Mouse (Mus musculus): ENCODE data around the gene Timp4. TPM values are rescaled to one million over a fixed set of nuclear protein-coding genes. Genes with fewer than 3 reads are reported as not detected.

Gene Timp4
- total and polyA plus RNA-seq, 3 experiments, result not detected

DNA sequence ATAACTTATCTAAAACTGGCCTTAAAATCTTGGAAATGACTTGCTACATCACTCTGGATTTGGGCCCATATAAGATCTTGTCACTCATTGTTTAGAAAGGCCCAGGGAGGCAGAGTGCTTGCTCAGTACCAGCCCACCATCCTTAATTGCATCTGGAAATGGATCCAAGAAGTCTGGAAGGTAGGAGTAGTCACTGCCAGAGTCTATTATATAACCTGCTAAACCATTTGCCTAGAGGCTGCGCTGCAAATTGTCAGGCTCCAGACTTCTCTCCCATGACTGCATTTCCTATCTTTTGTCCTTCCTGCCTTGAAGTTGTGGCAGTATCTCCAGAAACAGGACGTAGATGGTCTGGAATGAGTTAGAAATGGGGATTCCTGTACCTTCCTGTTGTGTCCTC lies 41.8 kb downstream of the Timp4 start:
- no peaks in the 10 kb centered on the region for H3K4me1 ChIP-seq (ENCODE audit: control insufficient read depth in 1 of 2, insufficient read depth in 2 of 2, low read length in 2 of 2)
- H3K36me3 ChIP-seq (ENCODE audit: control insufficient read depth in 1 of 2, insufficient read depth in 2 of 2, low read length in 2 of 2), result no peaks in the 10 kb centered on the region
- H3K9me3 ChIP-seq (replicated peaks; ENCODE audit: insufficient read depth, low read length), result no peaks in the 10 kb centered on the region
- TF ChIP-seq ELF1 (IDR thresholded peaks at IDR 0.05; ENCODE audit: low read depth, low read length) (no peak), JUND (IDR thresholded peaks at IDR 0.05; ENCODE audit: low read depth, low read length) (no peak), TBP (IDR thresholded peaks at IDR 0.05; ENCODE audit: low read depth, low read length) (no peak), NELFE (IDR thresholded peaks at IDR 0.05; ENCODE audit: low read depth, low read length) (no peak), MAX (IDR thresholded peaks at IDR 0.05; ENCODE audit: low read length) (no peak), BHLHE40 (IDR thresholded peaks at IDR 0.05; ENCODE audit: borderline replicate concordance, low read depth, low read length) (no peak), CHD2 (IDR thresholded peaks at IDR 0.05; ENCODE audit: low read length) (no peak), MYC (IDR thresholded peaks at IDR 0.05; ENCODE audit: low read depth, low read length) (no peak), POLR2A (IDR thresholded peaks at IDR 0.05; ENCODE audit: control insufficient read depth in 1 of 2, insufficient read depth in 1 of 2, low read depth in 1 of 2, low read length in 2 of 2, poor library complexity in 1 of 2) (no peak), ZKSCAN1 (IDR thresholded peaks at IDR 0.05; ENCODE audit: low read depth, low read length) (no peak), EP300 (IDR thresholded peaks at IDR 0.05; ENCODE audit: low read depth in 1 of 2, low read length in 2 of 2) (no peak), E2F4 (IDR thresholded peaks at IDR 0.05; ENCODE audit: borderline replicate concordance, low read depth, low read length) (no peak), MAFK (IDR thresholded peaks at IDR 0.05; ENCODE audit: borderline replicate concordance, low read depth, low read length) (no peak), ZNF384 (IDR thresholded peaks at IDR 0.05; ENCODE audit: low read depth, low read length) (no peak), ZC3H11A (IDR thresholded peaks at IDR 0.05; ENCODE audit: low read depth, low read length) (no peak)
- no peaks in the 10 kb centered on the region for H3K79me2 ChIP-seq (ENCODE audit: control insufficient read depth, insufficient read depth, low read length, poor library complexity)
- H3K27ac ChIP-seq (ENCODE audit: control insufficient read depth, low read depth, low read length), result no peak overlapping the region
- H3K9ac ChIP-seq (ENCODE audit: control insufficient read depth, low read depth, low read length, poor library complexity, severe bottlenecking), result no peak overlapping the region
- peaks cover 0 to 4% of the 10 kb centered on the region in 2 experiments; a peak in 3 of 4 replicates for H3K27me3 ChIP-seq (ENCODE audit: control insufficient read depth in 1 of 2, insufficient read depth in 2 of 2, low read length in 2 of 2)
- no peak for DNase-seq (ENCODE audit: low read depth, low spot score)
- H3K4me3 ChIP-seq (ENCODE audit: control insufficient read depth in 1 of 2, insufficient read depth in 1 of 2, low read depth in 2 of 2, low read length in 2 of 2), result no peak overlapping the region

- H3K27me3 ChIP-seq (ENCODE audit: control insufficient read depth in 1 of 2, insufficient read depth in 2 of 2, low read length in 2 of 2), result no peaks in the 10 kb centered on the region; a peak in 2 of 4 replicates
- no peaks in the 10 kb centered on the region for H3K9me3 ChIP-seq (replicated peaks; ENCODE audit: insufficient read depth, low read length)
- TF ChIP-seq RAD21 (IDR thresholded peaks at IDR 0.05; ENCODE audit: low read depth, low read length) (peak; percentile 4), CTCF (IDR thresholded peaks at IDR 0.05 in 2 of 3, conservative IDR thresholded peaks at IDR 0.05 in 1 of 3; ENCODE audit: control insufficient read depth in 1 of 3, insufficient read depth in 1 of 3, low read depth in 2 of 3, low read length in 3 of 3, poor library complexity in 1 of 3, severe bottlenecking in 1 of 3) (peak in 2 of 3 experiments; percentile 35 to 40; a peak in 3 of 6 replicates), UBTF (IDR thresholded peaks at IDR 0.05; ENCODE audit: borderline replicate concordance, insufficient read depth, low read depth, low read length) (no peak)
- no peaks in the 10 kb centered on the region for H3K79me2 ChIP-seq (ENCODE audit: control insufficient read depth, insufficient read depth, low read length, poor library complexity)
- peak; percentile 41 for DNase-seq (ENCODE audit: low read depth, low spot score)
- no peak overlapping the region for H3K4me3 ChIP-seq (ENCODE audit: control insufficient read depth in 1 of 2, insufficient read depth in 1 of 2, low read depth in 2 of 2, low read length in 2 of 2)
- peaks cover 0 to 6% of the 10 kb centered on the region in 2 experiments; a peak in 2 of 4 replicates for H3K4me1 ChIP-seq (ENCODE audit: control insufficient read depth in 1 of 2, insufficient read depth in 2 of 2, low read length in 2 of 2)
- no peak overlapping the region for H3K9ac ChIP-seq (ENCODE audit: control insufficient read depth, low read depth, low read length, poor library complexity, severe bottlenecking)
- no peak overlapping the region for H3K27ac ChIP-seq (ENCODE audit: control insufficient read depth, low read depth, low read length)
- H3K36me3 ChIP-seq (ENCODE audit: control insufficient read depth in 1 of 2, insufficient read depth in 2 of 2, low read length in 2 of 2), result peaks cover 0 to 5% of the 10 kb centered on the region in 2 experiments; a peak in 2 of 4 replicates
Measured at GRCm38 (mm10) chr6:115203029-115203428, 49.0 kb downstream of the Timp4 start.

Data from MEL (cell line).